Mouse (Mus musculus): ENCODE measurements at regions not wholly inside any gene's neighbourhood (a gene's known extent, or its start where the extent isn't known, plus 50 kb on each side); places are given as distances from the start of the nearest gene placed in this dataset.

- Histone ChIP-seq H3K36me3 (no peaks in the 10 kb centered on the region), H3K27me3 (ENCODE audit: low read depth, poor library complexity, severe bottlenecking) (no peaks in the 10 kb centered on the region), H3K4me1 (peaks cover 13% of the 10 kb centered on the region), H3K9me3 (replicated peaks) (no peaks in the 10 kb centered on the region), H3K4me3 (no peak overlapping the region), H3K27ac (no peak overlapping the region)
- 77% methylated on average over 4 of the region's 4 CpGs for WGBS
- no peak for DNase-seq (ENCODE audit: low spot score)
Observed at GRCm38 (mm10) chr13:116512398-116512797, 202.9 kb upstream of the Isl1 start.

GRCm38 (mm10) chr13:116508213-116508811 is 198.8 kb upstream of the Isl1 start:
- no peak overlapping the region for H3K27ac ChIP-seq
- H3K36me3 ChIP-seq = no peaks in the 10 kb centered on the region
- no peaks in the 10 kb centered on the region for H3K4me1 ChIP-seq
- WGBS = 86% methylated on average over 7 of the region's 7 CpGs
- H3K4me3 ChIP-seq = no peak overlapping the region
- DNase-seq (ENCODE audit: low spot score) = no peak
- H3K27me3 ChIP-seq (ENCODE audit: low read depth, poor library complexity, severe bottlenecking) = no peaks in the 10 kb centered on the region
- H3K9me3 ChIP-seq (replicated peaks) = no peaks in the 10 kb centered on the region

- no peak overlapping the region for H3K27ac ChIP-seq
- 56% methylated on average over 6 of the region's 6 CpGs for WGBS
- H3K27me3 ChIP-seq (ENCODE audit: low read depth, poor library complexity, severe bottlenecking) = no peaks in the 10 kb centered on the region
- peaks cover 17% of the 10 kb centered on the region for H3K4me1 ChIP-seq
- no peaks in the 10 kb centered on the region for H3K9me3 ChIP-seq (replicated peaks)
- H3K4me3 ChIP-seq = no peak overlapping the region
- no peaks in the 10 kb centered on the region for H3K36me3 ChIP-seq
- DNase-seq (ENCODE audit: low spot score) = no peak
Observed at GRCm38 (mm10) chr13:116497659-116498414, 188.3 kb upstream of the Isl1 start.

GRCm38 (mm10) chr13:116495641-116496040 is 186.2 kb upstream of the Isl1 start:
- no peaks in the 10 kb centered on the region for H3K9me3 ChIP-seq (replicated peaks)
- no peaks in the 10 kb centered on the region for H3K36me3 ChIP-seq
- no peak overlapping the region for H3K27ac ChIP-seq
- no peaks in the 10 kb centered on the region for H3K27me3 ChIP-seq (ENCODE audit: low read depth, poor library complexity, severe bottlenecking)
- no peak for DNase-seq (ENCODE audit: low spot score)
- WGBS = 9% methylated on average over 2 of the region's 2 CpGs
- H3K4me1 ChIP-seq = peaks cover 17% of the 10 kb centered on the region
- H3K4me3 ChIP-seq = no peak overlapping the region

GRCm38 (mm10) chr13:116489420-116489819 is 179.9 kb upstream of the Isl1 start:
- WGBS = 49% methylated on average over 1 of the region's 1 CpGs
- 0 out of 2 replicates have a peak, but pooled peaks cover 3% of the 10 kb centered on the region for H3K4me1 ChIP-seq
- 0 out of 2 replicates have a peak, but pooled peaks cover 5% of the 10 kb centered on the region for H3K27me3 ChIP-seq (ENCODE audit: low read depth, poor library complexity, severe bottlenecking)
- H3K27ac ChIP-seq = no peak overlapping the region
- no peak for DNase-seq (ENCODE audit: low spot score)
- no peaks in the 10 kb centered on the region for H3K36me3 ChIP-seq
- H3K9me3 ChIP-seq (replicated peaks) = no peaks in the 10 kb centered on the region
- no peak overlapping the region for H3K4me3 ChIP-seq

GRCm38 (mm10) chr13:116474611-116475010 is 165.1 kb upstream of the Isl1 start:
- no peak overlapping the region for H3K27ac ChIP-seq
- DNase-seq (ENCODE audit: low spot score) = peak; percentile 29
- H3K4me1 ChIP-seq = peaks cover 26% of the 10 kb centered on the region
- H3K27me3 ChIP-seq (ENCODE audit: low read depth, poor library complexity, severe bottlenecking) = no peaks in the 10 kb centered on the region
- no peaks in the 10 kb centered on the region for H3K9me3 ChIP-seq (replicated peaks)
- 69% methylated on average over 8 of the region's 8 CpGs for WGBS
- no peaks in the 10 kb centered on the region for H3K36me3 ChIP-seq
- H3K4me3 ChIP-seq = no peak overlapping the region

GRCm38 (mm10) chr13:116461757-116462156 is 152.3 kb upstream of the Isl1 start:
- Histone ChIP-seq H3K36me3 (no peaks in the 10 kb centered on the region), H3K27ac (no peak overlapping the region), H3K4me3 (no peak overlapping the region), H3K9me3 (replicated peaks) (no peaks in the 10 kb centered on the region), H3K27me3 (ENCODE audit: low read depth, poor library complexity, severe bottlenecking) (no peaks in the 10 kb centered on the region), H3K4me1 (no peaks in the 10 kb centered on the region)
- no peak for DNase-seq (ENCODE audit: low spot score)
- 88% methylated on average over 6 of the region's 6 CpGs for WGBS

GRCm38 (mm10) chr13:116443165-116443955 is 133.9 kb upstream of the Isl1 start:
- Histone ChIP-seq H3K27me3 (ENCODE audit: low read depth, poor library complexity, severe bottlenecking) (no peaks in the 10 kb centered on the region), H3K36me3 (no peaks in the 10 kb centered on the region), H3K4me1 (peaks cover 10% of the 10 kb centered on the region; the same call in 1 of the 2 replicates), H3K4me3 (no peak overlapping the region), H3K27ac (peak overlapping the region; percentile 56; the same call in 1 of the 2 replicates), H3K9me3 (replicated peaks) (no peaks in the 10 kb centered on the region)
- DNase-seq (ENCODE audit: low spot score) = no peak
- WGBS = 41% methylated on average over 15 of the region's 15 CpGs

- Histone ChIP-seq H3K4me3 (no peak overlapping the region), H3K27ac (no peak overlapping the region), H3K27me3 (ENCODE audit: low read depth, poor library complexity, severe bottlenecking) (no peaks in the 10 kb centered on the region), H3K9me3 (replicated peaks) (no peaks in the 10 kb centered on the region), H3K36me3 (no peaks in the 10 kb centered on the region), H3K4me1 (no peaks in the 10 kb centered on the region)
- DNase-seq (ENCODE audit: low spot score) = no peak
- WGBS = 92% methylated on average over 3 of the region's 3 CpGs
Observed at GRCm38 (mm10) chr13:116417768-116418167, 108.3 kb upstream of the Isl1 start.

GRCm38 (mm10) chr13:116414473-116414872 is 105.0 kb upstream of the Isl1 start:
- Histone ChIP-seq H3K36me3 (no peaks in the 10 kb centered on the region), H3K27ac (no peak overlapping the region), H3K4me1 (no peaks in the 10 kb centered on the region), H3K4me3 (no peak overlapping the region), H3K9me3 (replicated peaks) (no peaks in the 10 kb centered on the region), H3K27me3 (ENCODE audit: low read depth, poor library complexity, severe bottlenecking) (no peaks in the 10 kb centered on the region)
- DNase-seq (ENCODE audit: low spot score) = no peak
- WGBS = 56% methylated on average over 7 of the region's 7 CpGs

GRCm38 (mm10) chr13:116410682-116411081 is 101.2 kb upstream of the Isl1 start:
- Histone ChIP-seq H3K4me1 (no peaks in the 10 kb centered on the region), H3K36me3 (no peaks in the 10 kb centered on the region), H3K9me3 (replicated peaks) (no peaks in the 10 kb centered on the region), H3K27me3 (ENCODE audit: low read depth, poor library complexity, severe bottlenecking) (no peaks in the 10 kb centered on the region), H3K27ac (no peak overlapping the region), H3K4me3 (no peak overlapping the region)
- 81% methylated on average over 5 of the region's 5 CpGs for WGBS
- DNase-seq (ENCODE audit: low spot score) = no peak

All from limb, embryonic 10.5 days (tissue).